Mouse (Mus musculus): ENCODE results near the gene Nr2f1. TPM values are rescaled to one million over a fixed set of nuclear protein-coding genes. Genes with fewer than 3 reads are reported as not detected.

Gene Nr2f1
- polyA plus RNA-seq, 1 experiment from 2014 or later = 1.0 TPM

DNA sequence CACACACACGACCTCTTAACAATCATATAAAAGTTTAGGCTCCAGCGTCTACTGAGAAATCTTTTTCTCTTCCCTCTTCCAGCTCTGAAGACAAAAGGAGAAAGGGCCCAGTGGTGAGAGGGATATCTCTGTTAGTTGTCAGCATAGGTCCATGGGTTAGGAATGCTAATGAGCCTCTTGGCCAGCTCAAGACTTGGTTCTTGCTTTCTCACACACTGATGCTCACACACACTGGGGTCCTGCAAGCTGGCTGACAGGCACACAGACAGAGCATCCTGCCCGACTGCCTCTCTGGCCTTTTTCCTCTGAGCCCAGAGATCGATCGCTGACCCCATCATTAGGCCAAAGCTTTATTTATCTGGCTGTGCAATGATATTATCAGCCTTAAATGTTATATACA lies 15.6 kb downstream of the Nr2f1 start:
- no peak for TF ChIP-seq CTCF (IDR thresholded peaks at IDR 0.05; ENCODE audit: low read depth)
- Histone ChIP-seq H3K27ac (ENCODE audit: low read depth, low read length) (no peak overlapping the region), H3K9me3 (ENCODE audit: control insufficient read depth) (no peaks in the 10 kb centered on the region), H3K27me3 (replicated peaks; ENCODE audit: control insufficient read depth, insufficient read depth, low read length) (peaks cover 86% of the 10 kb centered on the region), H3K4me3 (ENCODE audit: low read depth, low read length) (no peak overlapping the region), H3K36me3 (ENCODE audit: control insufficient read depth, insufficient read depth) (no peaks in the 10 kb centered on the region), H3K4me1 (replicated peaks; ENCODE audit: control insufficient read depth, insufficient read depth, low read length) (no peaks in the 10 kb centered on the region), H3K4me2 (replicated peaks; ENCODE audit: low read depth) (no peak overlapping the region), H3K9ac (ENCODE audit: low read depth, low read length) (no peak overlapping the region)
- WGBS = 22% methylated on average over 5 of the region's 5 CpGs
- ATAC-seq = no peak

DNA sequence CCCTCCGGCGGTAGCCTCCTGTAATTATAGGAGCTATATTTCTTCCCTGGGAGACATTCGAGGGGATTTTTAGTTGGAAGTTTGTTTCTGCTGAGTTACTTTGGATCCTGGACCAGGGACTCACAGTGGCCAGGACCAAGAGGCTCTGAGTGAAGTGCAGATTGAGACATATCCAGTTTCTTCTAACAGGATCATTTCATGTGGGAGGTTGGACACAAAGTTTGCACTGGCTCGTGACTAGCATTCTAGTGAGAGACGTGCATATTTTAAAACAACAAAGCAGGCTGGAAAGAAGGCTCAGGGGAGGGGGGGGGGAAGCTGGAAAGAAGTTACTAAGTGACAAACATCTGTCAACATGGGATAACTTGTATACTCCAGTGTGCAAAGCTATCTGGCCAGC lies 16.6 kb downstream of the Nr2f1 start:
- Histone ChIP-seq H3K27ac (ENCODE audit: low read depth, low read length) (no peak overlapping the region), H3K4me3 (ENCODE audit: low read depth, low read length) (no peak overlapping the region), H3K36me3 (ENCODE audit: control insufficient read depth, insufficient read depth) (no peaks in the 10 kb centered on the region), H3K27me3 (replicated peaks; ENCODE audit: control insufficient read depth, insufficient read depth, low read length) (peaks cover 87% of the 10 kb centered on the region), H3K9me3 (ENCODE audit: control insufficient read depth) (no peaks in the 10 kb centered on the region), H3K9ac (ENCODE audit: low read depth, low read length) (no peak overlapping the region), H3K4me2 (replicated peaks; ENCODE audit: low read depth) (no peak overlapping the region), H3K4me1 (replicated peaks; ENCODE audit: control insufficient read depth, insufficient read depth, low read length) (no peaks in the 10 kb centered on the region)
- TF ChIP-seq CTCF (IDR thresholded peaks at IDR 0.05; ENCODE audit: low read depth) = no peak
- WGBS = 12% methylated on average over 5 of the region's 5 CpGs
- ATAC-seq = no peak

DNA sequence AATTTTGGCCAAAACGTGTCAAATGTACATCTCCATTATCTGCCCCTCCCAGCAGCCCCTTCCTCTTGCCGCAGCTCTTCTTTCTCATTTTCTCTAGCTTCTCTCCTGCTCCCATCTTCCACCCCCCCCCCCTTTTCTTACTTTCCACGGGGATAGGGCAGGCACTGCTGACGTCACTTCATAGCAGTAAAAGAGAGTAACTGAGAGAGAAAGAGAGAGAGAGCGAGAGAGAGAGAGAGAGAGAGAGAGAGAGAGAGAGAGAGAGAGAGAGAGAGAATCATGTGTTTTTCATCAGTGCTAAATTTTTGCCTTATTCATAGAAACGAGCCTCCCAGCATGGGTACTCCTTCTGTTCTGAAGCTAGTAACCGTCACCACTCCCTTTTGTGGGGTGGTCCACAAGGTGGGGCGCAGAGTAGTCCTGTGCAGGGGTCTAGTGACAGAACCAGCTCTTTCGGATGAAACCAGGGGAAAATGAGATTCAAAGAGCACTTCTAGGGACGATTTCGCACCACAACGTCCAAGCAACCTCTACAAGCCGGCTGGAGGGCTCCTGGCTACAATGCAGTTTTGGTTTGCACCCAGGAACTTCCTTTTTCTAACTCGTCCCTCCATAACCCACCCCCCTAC lies 17.5 kb downstream of the Nr2f1 start:
- H3K4me3 ChIP-seq (ENCODE audit: low read depth, low read length) = peak overlapping the region; percentile 6; the same call in 1 of the 2 replicates
- 5% methylated on average over 14 of the region's 14 CpGs for WGBS
- H3K27ac ChIP-seq (ENCODE audit: low read depth, low read length) = no peak overlapping the region
- peaks cover 85% of the 10 kb centered on the region for H3K27me3 ChIP-seq (replicated peaks; ENCODE audit: control insufficient read depth, insufficient read depth, low read length)
- no peaks in the 10 kb centered on the region for H3K36me3 ChIP-seq (ENCODE audit: control insufficient read depth, insufficient read depth)
- no peaks in the 10 kb centered on the region for H3K4me1 ChIP-seq (replicated peaks; ENCODE audit: control insufficient read depth, insufficient read depth, low read length)
- ATAC-seq = no peak
- H3K9me3 ChIP-seq (ENCODE audit: control insufficient read depth) = no peaks in the 10 kb centered on the region
- H3K4me2 ChIP-seq (replicated peaks; ENCODE audit: low read depth) = no peak overlapping the region
- H3K9ac ChIP-seq (ENCODE audit: low read depth, low read length) = no peak overlapping the region
- no peak for TF ChIP-seq CTCF (IDR thresholded peaks at IDR 0.05; ENCODE audit: low read depth)

DNA sequence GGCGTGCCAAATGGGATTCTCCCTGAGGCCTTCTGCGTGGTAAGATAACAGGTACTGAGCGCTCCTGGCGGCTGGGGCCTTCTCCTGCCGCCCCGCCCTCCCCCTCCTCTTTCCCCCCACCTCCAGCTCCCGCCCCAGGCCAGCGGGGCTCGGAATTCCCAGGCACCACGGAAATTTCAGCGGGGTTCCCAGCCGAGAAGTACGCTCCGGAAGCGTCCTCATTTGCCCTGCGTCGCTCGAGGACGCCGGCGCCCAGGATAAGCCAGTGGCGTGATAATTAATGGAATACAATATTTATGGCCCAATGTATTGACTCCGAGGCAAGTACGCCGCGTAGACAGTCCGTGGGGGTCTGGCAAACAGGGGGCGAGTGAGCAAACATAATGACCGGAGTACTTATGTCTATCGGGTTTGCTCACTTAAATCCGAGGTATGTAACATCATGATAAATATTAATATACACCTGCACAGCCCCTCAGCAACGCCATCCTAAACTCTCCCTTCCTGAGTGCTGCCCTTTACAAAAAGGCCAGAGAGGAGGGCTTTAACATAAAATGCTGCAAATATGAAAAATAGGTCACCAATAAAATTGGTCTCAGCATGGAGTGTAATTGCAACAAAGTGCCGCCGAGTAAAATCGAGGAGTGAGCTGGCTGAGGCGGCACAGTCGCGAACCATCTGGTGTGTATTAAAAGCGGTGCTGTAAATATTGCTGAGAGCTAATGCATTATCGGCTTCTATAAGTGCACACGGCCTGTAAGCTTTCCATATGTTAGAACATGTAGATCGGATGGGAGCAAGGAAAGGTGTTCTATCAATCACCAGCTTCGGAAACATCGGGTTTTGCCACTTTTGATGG lies 18.3 kb downstream of the Nr2f1 start:
- Histone ChIP-seq H3K36me3 (ENCODE audit: control insufficient read depth, insufficient read depth) (no peaks in the 10 kb centered on the region), H3K4me2 (replicated peaks; ENCODE audit: low read depth) (no peak overlapping the region; the same call in 1 of the 2 replicates), H3K27ac (ENCODE audit: low read depth, low read length) (no peak overlapping the region), H3K27me3 (replicated peaks; ENCODE audit: control insufficient read depth, insufficient read depth, low read length) (peaks cover 85% of the 10 kb centered on the region), H3K9me3 (ENCODE audit: control insufficient read depth) (no peaks in the 10 kb centered on the region), H3K4me3 (ENCODE audit: low read depth, low read length) (peak overlapping the region; percentile 17), H3K9ac (ENCODE audit: low read depth, low read length) (no peak overlapping the region), H3K4me1 (replicated peaks; ENCODE audit: control insufficient read depth, insufficient read depth, low read length) (no peaks in the 10 kb centered on the region)
- TF ChIP-seq CTCF (IDR thresholded peaks at IDR 0.05; ENCODE audit: low read depth) = no peak
- no peak for ATAC-seq
- 1% methylated on average over 44 of the region's 44 CpGs for WGBS

DNA sequence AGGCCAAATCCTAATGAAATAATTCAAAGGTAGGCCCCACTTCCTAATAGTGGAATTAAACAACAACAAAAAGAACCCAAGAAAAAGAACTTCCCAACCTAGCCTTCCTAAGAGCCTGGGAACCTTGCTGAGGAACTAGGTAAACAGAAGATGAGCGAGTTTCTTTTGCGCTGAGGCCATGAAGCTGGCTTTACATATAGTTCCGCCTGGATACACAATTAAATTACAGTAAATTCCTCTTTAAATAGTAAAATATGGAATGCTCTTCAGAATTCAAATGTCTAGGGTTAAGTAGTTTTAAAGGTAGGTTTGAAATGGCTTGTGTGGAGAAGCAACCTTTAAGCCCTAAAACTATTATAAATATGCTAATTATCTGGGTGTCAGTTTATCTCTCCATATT lies 19.3 kb downstream of the Nr2f1 start:
- H3K9me3 ChIP-seq (ENCODE audit: control insufficient read depth) = no peaks in the 10 kb centered on the region
- peaks cover 85% of the 10 kb centered on the region for H3K27me3 ChIP-seq (replicated peaks; ENCODE audit: control insufficient read depth, insufficient read depth, low read length)
- H3K4me3 ChIP-seq (ENCODE audit: low read depth, low read length) = no peak overlapping the region
- no peak for ATAC-seq
- WGBS = 26% methylated on average over 3 of the region's 3 CpGs
- H3K4me1 ChIP-seq (replicated peaks; ENCODE audit: control insufficient read depth, insufficient read depth, low read length) = no peaks in the 10 kb centered on the region
- H3K9ac ChIP-seq (ENCODE audit: low read depth, low read length) = no peak overlapping the region
- H3K27ac ChIP-seq (ENCODE audit: low read depth, low read length) = no peak overlapping the region
- H3K36me3 ChIP-seq (ENCODE audit: control insufficient read depth, insufficient read depth) = no peaks in the 10 kb centered on the region
- no peak overlapping the region for H3K4me2 ChIP-seq (replicated peaks; ENCODE audit: low read depth)
- TF ChIP-seq CTCF (IDR thresholded peaks at IDR 0.05; ENCODE audit: low read depth) = no peak

DNA sequence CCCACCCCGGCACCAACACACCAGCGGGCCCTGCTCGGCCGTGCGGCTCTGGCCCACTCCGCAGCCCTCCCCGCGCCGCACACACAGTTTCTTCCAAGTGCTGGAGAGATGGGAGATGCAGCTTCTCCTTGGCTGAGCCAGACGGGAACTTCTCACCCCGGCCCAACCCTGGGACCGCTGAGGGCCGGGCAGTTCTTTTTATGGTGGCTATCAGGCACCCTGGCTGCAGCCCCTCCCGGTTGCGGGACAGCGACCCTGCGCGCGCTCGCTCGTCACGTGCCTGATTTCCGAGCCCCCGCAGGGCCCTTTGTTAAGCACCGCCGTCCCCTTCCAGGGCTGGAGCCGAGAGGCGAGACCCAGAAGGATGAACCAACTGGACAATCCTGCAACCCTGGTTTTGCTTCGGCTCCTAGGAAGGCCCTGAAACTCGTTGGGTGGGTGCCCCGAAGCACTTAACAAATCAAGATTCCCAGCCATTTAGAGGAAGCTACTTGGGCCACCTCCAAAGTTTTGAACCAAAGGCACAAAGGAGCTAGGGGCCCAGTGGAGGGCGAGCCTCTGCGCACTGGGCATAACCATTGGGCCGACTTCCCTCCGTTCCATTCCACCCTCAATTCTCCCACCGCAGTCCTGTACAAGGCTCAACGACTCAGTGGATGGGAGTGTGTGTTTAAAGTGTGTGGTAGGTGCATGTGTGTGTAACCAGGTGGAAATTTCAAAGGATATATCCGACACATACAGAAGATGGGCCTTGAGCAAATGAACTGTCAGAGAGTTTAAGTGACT lies 20.1 kb downstream of the Nr2f1 start:
- 4% methylated on average over 38 of the region's 38 CpGs for WGBS
- no peak for ATAC-seq
- TF ChIP-seq CTCF (IDR thresholded peaks at IDR 0.05; ENCODE audit: low read depth) = no peak
- H3K9ac ChIP-seq (ENCODE audit: low read depth, low read length) = no peak overlapping the region
- H3K4me3 ChIP-seq (ENCODE audit: low read depth, low read length) = 0 out of 2 replicates have a peak overlapping the region, but pooled peaks have one; percentile 17
- H3K9me3 ChIP-seq (ENCODE audit: control insufficient read depth) = no peaks in the 10 kb centered on the region
- H3K27ac ChIP-seq (ENCODE audit: low read depth, low read length) = no peak overlapping the region
- no peaks in the 10 kb centered on the region for H3K36me3 ChIP-seq (ENCODE audit: control insufficient read depth, insufficient read depth)
- H3K4me2 ChIP-seq (replicated peaks; ENCODE audit: low read depth) = peak overlapping the region; percentile 27; the same call in 1 of the 2 replicates
- H3K4me1 ChIP-seq (replicated peaks; ENCODE audit: control insufficient read depth, insufficient read depth, low read length) = no peaks in the 10 kb centered on the region
- peaks cover 83% of the 10 kb centered on the region for H3K27me3 ChIP-seq (replicated peaks; ENCODE audit: control insufficient read depth, insufficient read depth, low read length)

Data from intestine, postnatal 0 days (tissue).